Mouse (Mus musculus) heart, adult 8-10 months (tissue): ENCODE results near the gene Snca. TPM values are rescaled to one million over a fixed set of nuclear protein-coding genes. Genes with fewer than 3 reads are reported as not detected.

ENCODE experiments used
- DNase-seq: peaks from one replicate; pipeline ENCODE4 v3.0.0; 2022; ENCODE audit warnings: low spot score
- total RNA-seq, 4 experiments: library from RNA; stranded (reverse); gene quantifications; 2 replicates each; pipeline ENCODE4 v1.2.4; 2022

Snca gene
- total RNA-seq: 10 to 100 TPM in 1 of 4 experiments, 1 to 10 TPM in 3; 4.1 to 21.8 (median 7.5) TPM

GRCm38 (mm10) chr6:60829282-60829891 is at the start of gene Snca:
Snca (minus strand) TSS chr6:60829855.
- DNase-seq: no peak

GRCm38 (mm10) chr6:60870126-60870525 is 40.5 kb upstream of the Snca start:
- DNase-seq: no peak

- no peak for DNase-seq
Measured at GRCm38 (mm10) chr6:60856599-60856998, 26.9 kb upstream of the Snca start.

- no peak for DNase-seq
Measured at GRCm38 (mm10) chr6:60851690-60852089, 22.0 kb upstream of the Snca start.

GRCm38 (mm10) chr6:60828429-60829264 is 1.0 kb downstream of the Snca start:
- DNase-seq: no peak

- DNase-seq: no peak
Measured at GRCm38 (mm10) chr6:60828047-60828428, 1.6 kb downstream of the Snca start.

- no peak for DNase-seq
Measured at GRCm38 (mm10) chr6:60827290-60827689, 2.4 kb downstream of the Snca start.

GRCm38 (mm10) chr6:60819272-60819671 is 10.4 kb downstream of the Snca start:
- DNase-seq: no peak

- DNase-seq: no peak
Measured at GRCm38 (mm10) chr6:60813516-60813915, 16.1 kb downstream of the Snca start.

GRCm38 (mm10) chr6:60798266-60798665 is 31.4 kb downstream of the Snca start:
- DNase-seq: no peak

GRCm38 (mm10) chr6:60793659-60794365 is 35.8 kb downstream of the Snca start:
- DNase-seq: no peak

- no peak for DNase-seq
Measured at GRCm38 (mm10) chr6:60786955-60787354, 42.7 kb downstream of the Snca start.

- DNase-seq: no peak
Measured at GRCm38 (mm10) chr6:60771899-60772298, 57.8 kb downstream of the Snca start.

- DNase-seq: no peak
Measured at GRCm38 (mm10) chr6:60765696-60766095, 64.0 kb downstream of the Snca start.

GRCm38 (mm10) chr6:60762864-60763263 is 66.8 kb downstream of the Snca start:
- DNase-seq: no peak

GRCm38 (mm10) chr6:60761710-60762109 is 67.9 kb downstream of the Snca start:
- DNase-seq: no peak

GRCm38 (mm10) chr6:60754975-60755374 is 74.7 kb downstream of the Snca start:
- DNase-seq: no peak

- no peak for DNase-seq
Measured at GRCm38 (mm10) chr6:60745965-60746364, 83.7 kb downstream of the Snca start.

- no peak for DNase-seq
Measured at GRCm38 (mm10) chr6:60741427-60742071, 88.1 kb downstream of the Snca start.

- DNase-seq: no peak
Measured at GRCm38 (mm10) chr6:60739776-60740175, 89.9 kb downstream of the Snca start.

GRCm38 (mm10) chr6:60731164-60731563 is 98.5 kb downstream of the Snca start:
- DNase-seq: no peak
